Mouse (Mus musculus) small intestine, adult 2 months (tissue): ENCODE data around the gene Gm5431. TPM values are rescaled to one million over a fixed set of nuclear protein-coding genes. Genes with fewer than 3 reads are reported as not detected.
"Not testable (repeated sequence)": the region's sequence is repeated elsewhere in the genome, so short reads cannot be mapped to it uniquely, and the experiment has no call there.

Experiments
- H3K27ac ChIP-seq: fragments of 200-500 bp; 2 replicates; pipeline ENCODE4 v1.5.1; 2012; ENCODE audit warnings: low read depth, low read length, control low read depth, inconsistent platforms; ENCODE audit not compliant: insufficient read depth
- H3K27me3 ChIP-seq: fragments of 200-500 bp; 2 replicates; pipeline ENCODE4 v1.6.1; 2012; ENCODE audit warnings: mild to moderate bottlenecking, moderate library complexity, low read length, inconsistent platforms; ENCODE audit not compliant: control insufficient read depth, insufficient read depth
- H3K36me3 ChIP-seq: fragments of 200-500 bp; 2 replicates; pipeline ENCODE4 v1.6.1; 2012; ENCODE audit warnings: mild to moderate bottlenecking, low read length, control low read depth, inconsistent platforms; ENCODE audit not compliant: control insufficient read depth, insufficient read depth
- H3K4me1 ChIP-seq: fragments of 200-500 bp; 2 replicates; pipeline ENCODE4 v1.6.1; 2012; ENCODE audit warnings: low read length, inconsistent platforms, mixed read lengths; ENCODE audit not compliant: control insufficient read depth, insufficient read depth, insufficient read length
- H3K4me3 ChIP-seq: fragments of 200-500 bp; 2 replicates; pipeline ENCODE4 v1.5.1; 2012; ENCODE audit warnings: low read depth, mild to moderate bottlenecking, control low read depth, inconsistent platforms, low read length, moderate library complexity
- CTCF ChIP-seq: fragments of 200-500 bp; IDR thresholded peaks from 2 replicates; pipeline ENCODE4 v1.5.1; 2012; ENCODE audit warnings: low read depth, mild to moderate bottlenecking, control low read depth, inconsistent platforms, low read length, moderate library complexity, mixed read lengths; ENCODE audit not compliant: insufficient replicate concordance, insufficient read length; ENCODE audit errors: extremely low read depth
- POLR2A ChIP-seq: fragments of 200-500 bp; IDR thresholded peaks from 2 replicates; pipeline ENCODE4 v1.6.1; 2012; ENCODE audit warnings: low read depth, mild to moderate bottlenecking, control low read depth, inconsistent platforms, low read length, moderate library complexity
- WGBS: fragments of 180-500 bp; shearing (Covaris S2); methylation state at CpG from one replicate; pipeline ENCODE4 v1.1.7; 2018; 5-methylcytosine and 5-hydroxymethylcytosine counted together
- polyA plus RNA-seq: library from polyadenylated mRNA; depleted of rRNA; stranded (reverse); fragments of >200 nt; gene quantifications from 2 replicates; pipeline ENCODE4 v1.2.3, GENCODE M21; 2012; rRNA removed

Gene Gm5431
- polyA plus RNA-seq = 0.38 and 3.1 TPM in 2 replicates

- peak within 1 kb of the TSS; percentile 93 for H3K27ac ChIP-seq
- no peak for TF ChIP-seq CTCF
- TF ChIP-seq POLR2A = no peak
- H3K4me1 ChIP-seq = peaks cover 16% of the 10 kb centered on the region
- no peaks in the 10 kb centered on the region; the same call in 1 of the 2 replicates for H3K36me3 ChIP-seq
- H3K27me3 ChIP-seq = no peaks in the 10 kb centered on the region
- peak within 1 kb of the TSS; percentile 32; the same call in 1 of the 2 replicates for H3K4me3 ChIP-seq
- 6% methylated on average over 2 of the region's 2 CpGs for WGBS
These were observed at the start of gene Gm5431 for GRCm38 (mm10) chr11:48902021-48902420. Gm5431 (minus strand) TSS chr11:48902214.

DNA sequence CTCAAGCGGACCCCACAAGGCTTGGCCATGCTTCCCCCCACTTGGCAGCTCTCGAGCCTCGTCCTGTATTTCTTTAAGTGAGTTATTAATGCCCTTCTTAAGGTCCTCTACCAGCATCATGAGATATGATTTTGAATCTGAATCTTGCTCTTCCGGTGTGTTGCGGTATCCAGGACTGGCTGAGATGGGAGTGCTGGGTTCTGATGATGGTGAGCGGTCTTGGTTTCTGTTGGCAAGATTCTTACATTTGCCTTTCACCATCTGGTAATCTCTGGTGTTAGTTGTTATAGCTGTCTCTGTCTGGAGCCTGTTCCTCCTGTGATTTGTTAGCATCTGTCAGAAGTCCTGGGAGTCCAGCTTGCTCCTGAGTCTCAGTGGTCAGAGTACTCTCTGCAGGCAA is 44.1 kb upstream of the Gm5431 start, which contains the start of gene Psme2b:
TSS of gene Psme2b (minus strand) at position 101 of the 400 bp plus-strand sequence.
- not testable (repeated sequence) for H3K4me1 ChIP-seq, H3K36me3 ChIP-seq, H3K27ac ChIP-seq, H3K27me3 ChIP-seq, H3K4me3 ChIP-seq
- 96% methylated on average over 6 of the region's 6 CpGs for WGBS

DNA sequence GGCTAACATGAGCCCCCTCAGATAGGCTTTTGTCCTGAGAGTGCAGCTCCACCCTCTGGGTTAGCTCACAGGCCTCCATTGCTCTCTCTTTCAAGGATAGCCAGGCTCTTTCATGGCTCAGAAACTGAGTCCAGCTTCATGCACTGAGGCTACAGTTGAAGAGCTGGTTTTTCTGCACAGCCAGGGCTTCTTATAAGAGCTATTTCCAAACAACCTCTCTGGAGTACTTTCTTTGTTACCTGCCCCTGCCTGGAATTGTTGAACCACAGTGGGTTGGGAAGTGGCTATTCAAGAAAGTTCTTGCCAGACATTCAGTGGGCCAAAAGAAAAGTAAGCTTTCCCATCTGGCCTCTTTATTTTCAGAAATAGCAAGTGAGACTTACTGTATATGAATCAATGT is 37.3 kb upstream of the Gm5431 start:
- not testable (repeated sequence) for H3K4me3 ChIP-seq, H3K36me3 ChIP-seq, H3K27ac ChIP-seq, H3K27me3 ChIP-seq, H3K4me1 ChIP-seq

DNA sequence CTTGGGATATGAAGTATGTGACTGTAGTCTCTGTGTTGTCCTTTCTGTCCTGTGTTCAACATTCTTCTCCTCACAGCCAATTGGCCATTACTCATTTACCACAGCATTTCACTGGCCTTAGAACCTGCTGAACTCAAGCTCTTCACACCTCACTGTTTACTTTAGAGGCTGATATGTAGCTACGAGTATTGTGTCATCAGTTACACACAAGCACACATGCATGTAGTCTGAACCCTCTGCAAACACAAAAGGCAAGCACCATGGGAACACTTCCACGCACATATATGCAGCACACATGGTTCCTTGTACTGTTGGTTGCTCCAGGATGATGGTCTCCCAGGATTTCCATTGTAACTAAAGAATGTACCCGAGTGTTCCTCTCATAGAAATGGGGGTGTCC is 33.3 kb upstream of the Gm5431 start:
- no CpG with 5 or more reads among the region's 3 CpGs for WGBS
- not testable (repeated sequence) for H3K27me3 ChIP-seq, H3K27ac ChIP-seq, H3K4me1 ChIP-seq, H3K36me3 ChIP-seq, H3K4me3 ChIP-seq

GRCm38 (mm10) chr11:48933923-48934322 is 31.9 kb upstream of the Gm5431 start:
- WGBS = 19% methylated on average over 1 of the region's 1 CpGs
- H3K4me3 ChIP-seq, H3K36me3 ChIP-seq, H3K27ac ChIP-seq, H3K27me3 ChIP-seq, H3K4me1 ChIP-seq: not testable (repeated sequence)

DNA sequence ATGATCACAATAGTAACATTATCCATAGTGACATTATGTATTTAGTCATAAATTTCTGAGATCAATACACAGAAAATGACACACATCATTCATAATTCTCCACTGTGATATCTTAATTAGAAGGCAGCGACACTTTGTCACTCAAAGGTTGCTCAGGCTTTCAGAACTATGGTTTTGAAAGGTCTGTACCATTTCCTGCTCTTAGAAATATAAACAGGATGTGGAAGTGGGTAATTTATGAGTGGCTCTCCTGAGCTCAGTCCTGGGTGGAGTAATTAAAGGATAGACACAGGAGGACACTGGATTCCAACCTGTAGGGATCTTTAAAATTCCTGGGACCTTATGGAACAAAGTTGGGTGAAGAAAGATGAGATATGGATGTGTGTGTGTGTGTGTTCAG is 31.4 kb upstream of the Gm5431 start:
- H3K27me3 ChIP-seq, H3K27ac ChIP-seq, H3K4me1 ChIP-seq, H3K4me3 ChIP-seq, H3K36me3 ChIP-seq: not testable (repeated sequence)
- 69% methylated on average over 1 of the region's 1 CpGs for WGBS

- H3K27me3 ChIP-seq, H3K36me3 ChIP-seq, H3K4me3 ChIP-seq: not testable (repeated sequence)
- peak overlapping the region; percentile 26 for H3K27ac ChIP-seq
- whole genome bisulfite sequencing = 75% methylated on average over 1 of the region's 1 CpGs
- H3K4me1 ChIP-seq = peaks cover 12% of the 10 kb centered on the region; the same call in 1 of the 2 replicates
These were observed 26.1 kb upstream of the Gm5431 start for GRCm38 (mm10) chr11:48928068-48928467.

GRCm38 (mm10) chr11:48926437-48926836 is 24.4 kb upstream of the Gm5431 start:
- H3K27me3 ChIP-seq, H3K36me3 ChIP-seq, H3K4me3 ChIP-seq: not testable (repeated sequence)
- Histone ChIP-seq H3K4me1 (peaks cover 12% of the 10 kb centered on the region; the same call in 1 of the 2 replicates), H3K27ac (peak overlapping the region; percentile 61)

DNA sequence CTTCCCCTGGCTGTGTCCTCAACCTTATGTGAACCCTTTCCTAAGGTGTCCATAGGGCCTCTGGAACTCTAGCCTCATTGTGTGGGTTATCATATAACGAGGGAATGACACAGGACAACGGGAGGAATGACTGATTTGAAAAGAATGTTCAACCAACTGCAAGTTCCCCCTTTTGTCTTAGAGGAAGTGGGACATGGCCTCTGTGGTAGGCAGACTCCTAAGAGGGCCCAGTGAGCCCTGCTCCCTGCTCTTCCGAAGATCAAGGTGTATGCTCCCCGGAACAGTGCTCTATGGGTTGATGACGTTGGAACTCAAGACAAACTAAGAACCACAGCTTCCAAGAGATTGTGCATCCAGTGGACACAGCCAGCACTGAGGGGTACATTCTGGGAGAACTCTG is 21.8 kb upstream of the Gm5431 start:
- not testable (repeated sequence) for H3K27me3 ChIP-seq, H3K4me3 ChIP-seq, H3K27ac ChIP-seq, H3K36me3 ChIP-seq
- WGBS = 78% methylated on average over 5 of the region's 5 CpGs
- peaks cover 16% of the 10 kb centered on the region; the same call in 1 of the 2 replicates for H3K4me1 ChIP-seq
